Mouse (Mus musculus): ENCODE measurements around the gene Tvp23a. TPM values are rescaled to one million over a fixed set of nuclear protein-coding genes. Genes with fewer than 3 reads are reported as not detected.

Tvp23a gene
- total and polyA plus RNA-seq, 3 experiments = 0.21 to 0.98 (median 0.50) TPM

- DNase-seq = no peak
- intact Hi-C loops (cut with DNase I) = no loop called here
- Histone ChIP-seq H3K27me3 (ENCODE audit: control insufficient read depth, insufficient read depth, low read length) (no peaks in the 10 kb centered on the region), H3K4me3 (no peak overlapping the region), H3K79me2 (replicated peaks; ENCODE audit: control insufficient read depth, insufficient read depth, low read length) (no peaks in the 10 kb centered on the region), H3K27ac (no peak overlapping the region), H3K36me3 (ENCODE audit: control insufficient read depth, insufficient read depth, low read length) (no peaks in the 10 kb centered on the region), H3K4me1 (ENCODE audit: control insufficient read depth, insufficient read depth, low read length) (no peaks in the 10 kb centered on the region), H3K9ac (ENCODE audit: low read depth, low read length) (no peak overlapping the region)
- 40% methylated on average over 2 of the region's 2 CpGs for WGBS
- no peak for TF ChIP-seq POLR2A (IDR thresholded peaks at IDR 0.05; ENCODE audit: insufficient read depth, low read depth, low read length)
- no peak for TF ChIP-seq CTCF (IDR thresholded peaks at IDR 0.05)
- TF ChIP-seq EP300 (IDR thresholded peaks at IDR 0.05; ENCODE audit: insufficient read depth, low read depth, low read length) = no peak
These were observed 14.0 kb upstream of the Tvp23a start for GRCm38 (mm10) chr16:10461178-10461577.

GRCm38 (mm10) chr16:10460188-10460587 is 13.0 kb upstream of the Tvp23a start:
- Histone ChIP-seq H3K79me2 (replicated peaks; ENCODE audit: control insufficient read depth, insufficient read depth, low read length) (no peaks in the 10 kb centered on the region), H3K27me3 (ENCODE audit: control insufficient read depth, insufficient read depth, low read length) (no peaks in the 10 kb centered on the region), H3K27ac (no peak overlapping the region), H3K9ac (ENCODE audit: low read depth, low read length) (no peak overlapping the region), H3K36me3 (ENCODE audit: control insufficient read depth, insufficient read depth, low read length) (no peaks in the 10 kb centered on the region), H3K4me3 (no peak overlapping the region), H3K4me1 (ENCODE audit: control insufficient read depth, insufficient read depth, low read length) (no peaks in the 10 kb centered on the region)
- no peak for DNase-seq
- intact Hi-C loops (cut with DNase I) = no loop called here
- TF ChIP-seq EP300 (IDR thresholded peaks at IDR 0.05; ENCODE audit: insufficient read depth, low read depth, low read length) = no peak
- no peak for TF ChIP-seq CTCF (IDR thresholded peaks at IDR 0.05)
- no peak for TF ChIP-seq POLR2A (IDR thresholded peaks at IDR 0.05; ENCODE audit: insufficient read depth, low read depth, low read length)
- WGBS = 78% methylated on average over 2 of the region's 2 CpGs

- intact Hi-C loops (cut with DNase I) = no loop called here
- H3K79me2 ChIP-seq (replicated peaks; ENCODE audit: control insufficient read depth, insufficient read depth, low read length) = no peaks in the 10 kb centered on the region
- TF ChIP-seq EP300 (IDR thresholded peaks at IDR 0.05; ENCODE audit: insufficient read depth, low read depth, low read length) (no peak), POLR2A (IDR thresholded peaks at IDR 0.05; ENCODE audit: insufficient read depth, low read depth, low read length) (no peak)
- H3K9ac ChIP-seq (ENCODE audit: low read depth, low read length) = no peak overlapping the region
- H3K4me3 ChIP-seq = no peak overlapping the region
- H3K27ac ChIP-seq = no peak overlapping the region
- DNase-seq = no peak
- H3K4me1 ChIP-seq (ENCODE audit: control insufficient read depth, insufficient read depth, low read length) = no peaks in the 10 kb centered on the region
- H3K36me3 ChIP-seq (ENCODE audit: control insufficient read depth, insufficient read depth, low read length) = no peaks in the 10 kb centered on the region
- WGBS = 85% methylated on average over 3 of the region's 3 CpGs
- H3K27me3 ChIP-seq (ENCODE audit: control insufficient read depth, insufficient read depth, low read length) = no peaks in the 10 kb centered on the region
These were observed 7.4 kb upstream of the Tvp23a start for GRCm38 (mm10) chr16:10454583-10454974.

- Histone ChIP-seq H3K36me3 (ENCODE audit: control insufficient read depth, insufficient read depth, low read length) (no peaks in the 10 kb centered on the region), H3K9ac (ENCODE audit: low read depth, low read length) (no peak overlapping the region), H3K4me3 (no peak overlapping the region), H3K4me1 (ENCODE audit: control insufficient read depth, insufficient read depth, low read length) (no peaks in the 10 kb centered on the region), H3K27ac (no peak overlapping the region), H3K27me3 (ENCODE audit: control insufficient read depth, insufficient read depth, low read length) (no peaks in the 10 kb centered on the region), H3K79me2 (replicated peaks; ENCODE audit: control insufficient read depth, insufficient read depth, low read length) (no peaks in the 10 kb centered on the region)
- 84% methylated on average over 6 of the region's 6 CpGs for WGBS
- DNase-seq = no peak
- intact Hi-C loops (cut with DNase I) = no loop called here
- TF ChIP-seq CTCF (IDR thresholded peaks at IDR 0.05) = no peak
- no peak for TF ChIP-seq EP300 (IDR thresholded peaks at IDR 0.05; ENCODE audit: insufficient read depth, low read depth, low read length)
- no peak for TF ChIP-seq POLR2A (IDR thresholded peaks at IDR 0.05; ENCODE audit: insufficient read depth, low read depth, low read length)
These were observed 6.9 kb upstream of the Tvp23a start for GRCm38 (mm10) chr16:10453872-10454582.

- no peaks in the 10 kb centered on the region for H3K36me3 ChIP-seq (ENCODE audit: control insufficient read depth, insufficient read depth, low read length)
- DNase-seq = peak; percentile 78 to 86
- TF ChIP-seq POLR2A (IDR thresholded peaks at IDR 0.05; ENCODE audit: insufficient read depth, low read depth, low read length) (no peak), EP300 (IDR thresholded peaks at IDR 0.05; ENCODE audit: insufficient read depth, low read depth, low read length) (no peak), CTCF (IDR thresholded peaks at IDR 0.05) (no peak)
- H3K9ac ChIP-seq (ENCODE audit: low read depth, low read length) = no peak overlapping the region
- 3% methylated on average over 8 of the region's 8 CpGs for WGBS
- no peak overlapping the region for H3K27ac ChIP-seq
- H3K4me1 ChIP-seq (ENCODE audit: control insufficient read depth, insufficient read depth, low read length) = peaks cover 2% of the 10 kb centered on the region; the same call in 1 of the 2 replicates
- H3K4me3 ChIP-seq = no peak overlapping the region
- intact Hi-C loops (cut with DNase I) = no loop called here
- H3K27me3 ChIP-seq (ENCODE audit: control insufficient read depth, insufficient read depth, low read length) = no peaks in the 10 kb centered on the region
- no peaks in the 10 kb centered on the region for H3K79me2 ChIP-seq (replicated peaks; ENCODE audit: control insufficient read depth, insufficient read depth, low read length)
These were observed 5.3 kb upstream of the Tvp23a start for GRCm38 (mm10) chr16:10452445-10452896.

- H3K79me2 ChIP-seq (replicated peaks; ENCODE audit: control insufficient read depth, insufficient read depth, low read length) = no peaks in the 10 kb centered on the region
- no peak overlapping the region for H3K27ac ChIP-seq
- H3K4me3 ChIP-seq = no peak overlapping the region
- peaks cover 2% of the 10 kb centered on the region; the same call in 1 of the 2 replicates for H3K4me1 ChIP-seq (ENCODE audit: control insufficient read depth, insufficient read depth, low read length)
- intact Hi-C loops (cut with DNase I) = no loop called here
- no peak for DNase-seq
- no peak overlapping the region for H3K9ac ChIP-seq (ENCODE audit: low read depth, low read length)
- no peaks in the 10 kb centered on the region for H3K36me3 ChIP-seq (ENCODE audit: control insufficient read depth, insufficient read depth, low read length)
- no peaks in the 10 kb centered on the region for H3K27me3 ChIP-seq (ENCODE audit: control insufficient read depth, insufficient read depth, low read length)
- 68% methylated on average over 2 of the region's 2 CpGs for WGBS
- TF ChIP-seq POLR2A (IDR thresholded peaks at IDR 0.05; ENCODE audit: insufficient read depth, low read depth, low read length) = no peak
- no peak for TF ChIP-seq EP300 (IDR thresholded peaks at IDR 0.05; ENCODE audit: insufficient read depth, low read depth, low read length)
- TF ChIP-seq CTCF (IDR thresholded peaks at IDR 0.05) = no peak
These were observed 4.7 kb upstream of the Tvp23a start for GRCm38 (mm10) chr16:10451906-10452305.
